Mouse (Mus musculus) intestine, postnatal 0 days (tissue): ENCODE measurements around the gene Sp2. TPM values are rescaled to one million over a fixed set of nuclear protein-coding genes. Genes with fewer than 3 reads are reported as not detected.

Experiments used
- ATAC-seq: fragments of 200-750 bp; cut with Nextera tagmentation; 2 replicates; pipeline ENCODE4 v1.8.0; 2017; ENCODE audit warnings: mild to moderate bottlenecking, moderate TSS enrichment, moderate library complexity
- H3K27ac ChIP-seq: fragments of 300-500 bp; sonication (generic); 2 replicates; pipeline ENCODE4 v1.5.1; 2014; ENCODE audit warnings: mild to moderate bottlenecking, low read depth, low read length, moderate library complexity
- H3K27me3 ChIP-seq: fragments of 300-500 bp; sonication (generic); replicated peaks from 2 replicates; pipeline ENCODE4 v1.6.1; 2014; ENCODE audit warnings: low read length, mixed read lengths; ENCODE audit not compliant: control insufficient read depth, insufficient read depth
- H3K36me3 ChIP-seq: fragments of 300-500 bp; sonication (generic); 2 replicates; pipeline ENCODE4 v1.6.1; 2014; ENCODE audit warnings: mild to moderate bottlenecking, moderate library complexity; ENCODE audit not compliant: control insufficient read depth, insufficient read depth
- H3K4me1 ChIP-seq: fragments of 300-500 bp; sonication (generic); replicated peaks from 2 replicates; pipeline ENCODE4 v1.6.1; 2014; ENCODE audit warnings: antibody characterized with exemption, low read length, mixed read lengths; ENCODE audit not compliant: control insufficient read depth, insufficient read depth
- H3K4me2 ChIP-seq: fragments of 300-500 bp; sonication (generic); replicated peaks from 2 replicates; pipeline ENCODE4 v1.6.1; 2014; ENCODE audit warnings: low read depth, mild to moderate bottlenecking, moderate library complexity
- H3K4me3 ChIP-seq: fragments of 300-500 bp; sonication (generic); 2 replicates; pipeline ENCODE4 v1.5.1; 2014; ENCODE audit warnings: low read depth, low read length
- H3K9ac ChIP-seq: fragments of 300-500 bp; sonication (generic); 2 replicates; pipeline ENCODE4 v1.6.1; 2014; ENCODE audit warnings: mild to moderate bottlenecking, low read depth, low read length
- H3K9me3 ChIP-seq: fragments of 300-500 bp; sonication (generic); 2 replicates; pipeline ENCODE4 v1.6.1; 2016; ENCODE audit warnings: mixed run types; ENCODE audit not compliant: control insufficient read depth
- CTCF ChIP-seq: sonication (generic); IDR thresholded peaks from 2 replicates; pipeline ENCODE4 v1.5.1; 2016; ENCODE audit warnings: low read depth, mild to moderate bottlenecking, control low read depth, antibody characterized with exemption, moderate library complexity
- WGBS: fragments of 180-500 bp; shearing (Covaris S2); extraction: QIAGEN DNeasy Blood & Tissue Kit; methylation state at CpG from one replicate; pipeline ENCODE4 v1.1.7; 2014; 5-methylcytosine and 5-hydroxymethylcytosine counted together
- polyA plus RNA-seq: library from polyadenylated mRNA; unstranded; fragments of >200 nt; fragmentation: Nextera tagmentation; extraction: Ambion mirVana; gene quantifications from 2 replicates; pipeline ENCODE4 v1.2.1, GENCODE M21; 2015

Sp2 gene
- polyA plus RNA-seq, 1 experiment from 2014 or later, result 8.2 TPM

DNA sequence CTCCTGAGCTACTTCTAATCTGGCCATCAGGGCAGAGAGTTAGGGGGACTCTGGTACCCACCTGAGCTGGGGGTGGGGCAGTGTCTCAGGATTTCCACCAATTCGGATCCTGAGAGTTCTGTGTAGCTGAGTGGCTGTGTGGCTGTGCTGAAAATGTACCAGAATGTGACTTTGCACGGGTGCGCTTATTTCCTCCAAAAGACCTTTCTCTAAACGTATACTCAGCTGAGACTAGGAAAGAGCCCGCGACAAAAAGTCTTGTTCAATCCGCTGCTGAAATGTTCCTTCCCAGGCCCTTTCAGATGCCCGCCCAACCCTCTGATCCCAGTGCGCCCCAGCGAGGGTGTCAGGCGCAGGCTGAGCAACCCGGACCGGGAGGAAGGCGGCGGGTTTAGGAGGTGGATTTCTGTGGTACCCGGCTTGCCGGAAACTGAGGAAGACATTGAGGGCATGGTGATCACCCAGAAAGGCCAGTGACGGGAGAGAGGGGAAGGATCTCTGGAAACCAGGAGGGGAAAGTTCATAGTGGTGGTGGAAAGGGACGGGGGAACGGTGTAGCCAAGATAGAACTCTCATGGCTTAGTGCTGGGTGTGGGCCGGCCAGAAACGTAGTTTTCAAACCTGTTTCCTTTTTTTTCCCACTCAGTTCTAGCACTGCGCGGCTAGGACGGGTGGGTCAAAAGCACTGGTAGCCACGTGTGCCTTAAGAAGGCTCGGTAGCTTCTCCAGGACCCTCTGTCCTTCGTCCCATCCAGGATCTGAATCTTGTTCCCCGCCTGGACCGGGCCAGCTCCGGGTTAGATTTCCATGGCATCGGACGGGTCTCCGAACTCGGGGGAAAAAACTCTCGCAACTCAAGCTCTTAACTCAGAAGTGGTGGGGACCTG is 35.2 kb upstream of the Sp2 start:
- WGBS, result 1% methylated on average over 36 of the region's 36 CpGs
- Histone ChIP-seq H3K27me3 (peaks cover 89% of the 10 kb centered on the region), H3K9ac (no peak overlapping the region), H3K9me3 (no peaks in the 10 kb centered on the region), H3K36me3 (no peaks in the 10 kb centered on the region), H3K4me1 (peaks cover 16% of the 10 kb centered on the region; the same call in 1 of the 2 replicates), H3K27ac (no peak overlapping the region), H3K4me3 (peak overlapping the region; percentile 40), H3K4me2 (peak overlapping the region; percentile 62)
- TF ChIP-seq CTCF, result no peak
- ATAC-seq, result no peak

DNA sequence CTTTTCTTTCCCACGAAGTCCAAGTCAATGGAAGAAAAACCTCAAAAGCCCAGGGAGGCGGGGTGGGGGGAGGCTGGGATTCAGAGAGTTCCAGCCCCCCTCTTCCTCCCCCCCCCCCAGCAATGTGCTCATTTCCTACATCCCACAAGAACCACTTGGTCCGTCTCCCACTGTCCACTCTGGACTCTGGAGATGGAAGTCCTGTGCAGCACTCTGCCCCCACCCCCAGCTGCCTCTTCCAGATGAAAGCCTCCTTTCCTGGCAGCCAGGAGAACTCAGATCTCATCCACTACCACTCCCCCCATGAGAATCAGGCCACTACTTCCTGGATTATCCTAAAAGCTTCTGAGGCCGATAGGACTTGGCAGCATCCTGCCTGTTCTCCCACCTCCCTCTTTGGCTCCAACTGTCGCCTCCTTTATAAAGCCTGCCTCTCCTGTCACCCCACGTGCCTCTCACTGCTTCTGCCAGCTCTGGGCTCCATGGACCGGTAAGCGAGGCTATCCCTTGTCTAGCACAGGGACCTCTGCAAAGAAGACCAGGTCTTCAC is 30.4 kb upstream of the Sp2 start, which contains the start of gene Sp6:
Sp6 (plus strand) TSS at position 274 of the 550 bp plus-strand sequence.
- no peak for TF ChIP-seq CTCF
- no peak within 1 kb of the TSS for H3K27ac ChIP-seq
- H3K9ac ChIP-seq, result no peak within 1 kb of the TSS
- H3K4me3 ChIP-seq, result no peak within 1 kb of the TSS
- WGBS, result 31% methylated on average over 8 of the region's 8 CpGs
- no peaks in the 10 kb centered on the region for H3K36me3 ChIP-seq
- H3K4me1 ChIP-seq, result peaks cover 2% of the 10 kb centered on the region; the same call in 1 of the 2 replicates
- no peaks in the 10 kb centered on the region for H3K9me3 ChIP-seq
- no peak for ATAC-seq
- H3K27me3 ChIP-seq, result peaks cover 67% of the 10 kb centered on the region
- no peak within 1 kb of the TSS for H3K4me2 ChIP-seq

DNA sequence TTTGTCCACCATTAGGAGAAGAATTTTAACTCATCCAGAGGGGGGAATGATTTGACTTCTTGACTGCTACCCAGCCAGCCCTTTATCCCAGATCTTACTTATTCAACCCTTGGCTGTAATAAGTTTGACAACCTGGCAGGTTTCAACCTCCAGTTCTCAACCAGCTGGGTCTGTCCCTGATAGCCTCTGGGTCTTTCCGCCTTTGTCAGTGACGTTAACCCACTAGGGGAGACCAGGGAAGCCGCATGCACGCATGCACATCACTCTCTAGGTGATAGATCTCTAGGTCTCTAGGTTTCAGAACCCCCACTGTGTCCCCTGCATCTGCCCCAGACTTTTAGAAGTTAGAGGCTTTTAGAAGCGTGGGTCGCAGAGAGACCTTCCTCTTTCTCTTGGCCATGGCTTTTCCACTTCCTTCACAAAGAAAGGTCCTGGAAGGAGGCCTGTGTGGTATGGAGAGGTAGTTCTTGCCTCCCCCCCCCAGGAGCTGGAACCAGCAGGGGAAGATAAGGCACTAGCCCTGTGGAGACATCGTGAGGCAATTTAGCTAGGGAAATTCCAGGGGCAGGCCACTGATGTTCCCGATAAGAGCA is 26.5 kb upstream of the Sp2 start:
- TF ChIP-seq CTCF, result no peak
- no peak for ATAC-seq
- no peaks in the 10 kb centered on the region for H3K4me1 ChIP-seq
- H3K27ac ChIP-seq, result no peak overlapping the region
- H3K4me3 ChIP-seq, result no peak overlapping the region
- H3K9me3 ChIP-seq, result no peaks in the 10 kb centered on the region
- 49% methylated on average over 8 of the region's 8 CpGs for WGBS
- H3K4me2 ChIP-seq, result no peak overlapping the region
- H3K9ac ChIP-seq, result no peak overlapping the region
- H3K27me3 ChIP-seq, result peaks cover 43% of the 10 kb centered on the region
- H3K36me3 ChIP-seq, result no peaks in the 10 kb centered on the region

DNA sequence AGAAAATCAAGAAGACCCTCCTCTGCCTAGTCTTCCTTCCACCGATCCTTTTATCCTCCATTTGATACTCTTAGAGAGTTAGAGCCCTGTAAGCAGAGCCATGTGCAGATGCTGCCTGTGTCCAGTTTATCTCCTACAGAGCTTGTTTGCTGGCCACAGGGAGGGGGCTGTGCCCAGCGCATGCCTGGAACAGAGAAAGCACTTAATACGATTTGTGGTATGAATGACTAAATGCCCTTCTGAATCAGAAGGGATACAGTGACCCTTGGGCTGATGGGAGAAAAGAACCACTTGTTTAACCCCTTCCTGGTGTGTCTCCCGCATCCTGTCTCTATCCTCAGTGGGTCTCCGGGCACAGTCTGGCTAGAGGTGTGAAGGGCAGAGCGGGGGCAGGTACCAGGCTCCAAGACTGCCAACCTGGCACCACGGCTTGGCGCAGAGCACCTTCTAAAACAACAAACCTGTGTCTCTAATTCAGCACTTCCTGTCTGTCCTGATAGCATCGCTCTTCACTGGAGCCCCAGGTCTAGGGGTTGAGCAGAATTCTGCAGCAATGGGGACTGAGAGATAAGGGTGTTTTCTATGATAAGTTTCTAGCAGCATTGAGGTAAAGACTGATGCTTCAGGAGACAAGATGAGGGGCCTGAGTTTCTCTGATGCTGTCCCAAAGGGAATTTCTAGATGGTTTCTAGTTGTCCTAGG is 24.5 kb upstream of the Sp2 start:
- Histone ChIP-seq H3K9me3 (no peaks in the 10 kb centered on the region), H3K9ac (no peak overlapping the region), H3K27ac (no peak overlapping the region), H3K4me3 (no peak overlapping the region), H3K4me2 (no peak overlapping the region), H3K36me3 (no peaks in the 10 kb centered on the region), H3K4me1 (no peaks in the 10 kb centered on the region), H3K27me3 (peaks cover 42% of the 10 kb centered on the region; the same call in 1 of the 2 replicates)
- no peak for TF ChIP-seq CTCF
- no peak for ATAC-seq
- 54% methylated on average over 9 of the region's 9 CpGs for WGBS

DNA sequence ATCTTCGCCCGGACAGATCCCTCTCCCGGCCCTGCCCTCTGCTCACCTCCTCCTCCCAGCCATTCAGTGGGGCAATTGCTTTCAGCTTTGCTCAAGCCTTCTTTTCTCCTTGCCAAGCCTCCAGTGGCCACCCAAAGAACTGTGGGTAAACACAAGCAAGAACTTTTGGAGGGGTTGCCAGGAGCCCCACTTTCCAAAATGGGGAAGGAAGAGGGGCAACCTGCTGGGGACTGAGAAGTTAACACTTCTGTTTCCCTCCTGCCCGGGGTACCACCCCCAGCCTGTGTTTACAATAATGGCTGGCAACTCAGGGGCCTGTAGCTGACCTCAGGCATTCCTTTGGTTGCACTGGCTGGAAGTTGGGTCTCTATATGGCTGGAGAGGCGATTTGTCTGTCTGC is 20.4 kb upstream of the Sp2 start:
- Histone ChIP-seq H3K27me3 (peaks cover 35% of the 10 kb centered on the region; the same call in 1 of the 2 replicates), H3K27ac (no peak overlapping the region), H3K4me2 (no peak overlapping the region), H3K9ac (no peak overlapping the region), H3K4me3 (no peak overlapping the region), H3K36me3 (no peaks in the 10 kb centered on the region), H3K9me3 (no peaks in the 10 kb centered on the region), H3K4me1 (no peaks in the 10 kb centered on the region)
- no peak for TF ChIP-seq CTCF
- whole genome bisulfite sequencing, result 39% methylated on average over 5 of the region's 5 CpGs
- no peak for ATAC-seq
